Mouse (Mus musculus): ENCODE measurements at regions not wholly inside any gene's neighbourhood (a gene's known extent, or its start where the extent isn't known, plus 50 kb on each side); places are given as distances from the start of the nearest gene placed in this dataset.

DNA sequence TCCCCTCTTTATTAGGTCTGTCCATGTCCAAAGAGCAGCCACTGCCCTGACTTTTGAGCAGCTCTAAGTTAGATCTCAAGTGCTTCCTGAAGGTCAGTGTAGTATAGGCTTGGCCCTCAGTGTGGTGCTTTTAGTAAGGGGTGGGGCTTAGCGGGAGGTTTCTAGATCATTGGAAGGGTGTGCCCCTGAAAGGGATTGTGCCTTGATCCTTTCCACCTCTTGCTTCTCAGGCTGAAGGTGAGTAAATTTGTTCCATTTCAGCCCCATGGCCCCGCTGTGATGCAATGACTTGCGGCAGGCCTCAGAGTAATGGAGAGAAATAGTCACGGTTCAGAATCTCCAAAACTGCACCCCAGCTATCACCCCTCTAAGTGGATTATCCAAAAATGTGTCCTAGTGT, 84.5 kb upstream of the Klf14 start:
- Histone ChIP-seq H3K4me1 (no peaks in the 10 kb centered on the region), H3K9me3 (no peaks in the 10 kb centered on the region), H3K36me3 (no peaks in the 10 kb centered on the region), H3K9ac (no peak overlapping the region), H3K4me2 (no peak overlapping the region), H3K4me3 (no peak overlapping the region), H3K27me3 (no peaks in the 10 kb centered on the region), H3K27ac (no peak overlapping the region)
- ATAC-seq (ENCODE audit: insufficient number of reproducible peaks, insufficient read depth, low FRiP score, low TSS enrichment, low read depth), result no peak
- WGBS, result 91% methylated on average over 4 of the region's 4 CpGs

DNA sequence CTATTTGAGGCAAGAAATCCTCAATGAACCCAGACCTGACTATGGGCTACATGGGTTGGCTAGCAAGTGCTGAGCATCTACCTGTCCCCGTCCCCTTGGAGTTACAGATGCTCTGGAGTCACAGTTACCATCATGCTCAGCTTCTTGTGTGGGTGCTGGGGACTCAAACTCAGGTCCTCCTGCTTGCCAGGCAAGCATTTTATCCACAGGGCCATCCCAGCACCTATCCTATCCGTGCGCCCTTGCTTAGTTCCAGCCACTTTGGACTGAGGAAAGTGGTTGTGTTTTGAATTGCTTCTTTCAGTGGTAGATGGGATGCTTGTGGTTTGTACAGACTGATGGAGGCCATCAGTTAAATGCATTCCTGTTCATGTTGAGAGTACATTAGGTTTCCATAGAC, 85.0 kb upstream of the Klf14 start:
- Histone ChIP-seq H3K27me3 (no peaks in the 10 kb centered on the region), H3K36me3 (no peaks in the 10 kb centered on the region), H3K4me2 (no peak overlapping the region), H3K9me3 (no peaks in the 10 kb centered on the region), H3K9ac (no peak overlapping the region), H3K27ac (no peak overlapping the region), H3K4me3 (no peak overlapping the region), H3K4me1 (no peaks in the 10 kb centered on the region)
- ATAC-seq (ENCODE audit: insufficient number of reproducible peaks, insufficient read depth, low FRiP score, low TSS enrichment, low read depth), result no peak
- WGBS, result 90% methylated on average over 3 of the region's 3 CpGs

DNA sequence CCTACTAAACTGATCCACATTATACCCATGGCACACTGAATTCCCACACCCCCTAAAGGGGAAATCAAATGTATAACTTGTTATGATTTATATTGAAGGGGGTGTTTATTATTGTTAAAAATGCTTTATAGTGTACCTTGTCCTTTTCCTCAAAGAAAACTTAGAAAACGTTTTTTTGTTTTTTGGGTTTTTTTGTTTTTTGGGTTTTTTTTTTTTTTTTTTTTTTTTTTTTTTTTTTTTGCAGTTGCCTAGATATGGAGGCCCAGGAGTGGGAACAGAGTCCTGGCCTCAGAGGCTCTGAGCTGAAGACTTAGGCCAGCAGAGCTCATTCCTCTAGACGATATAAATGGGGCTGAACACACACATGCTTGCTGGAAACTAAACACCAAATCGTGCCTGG, 87.3 kb upstream of the Klf14 start:
- Histone ChIP-seq H3K9me3 (no peaks in the 10 kb centered on the region), H3K27me3 (no peaks in the 10 kb centered on the region), H3K27ac (no peak overlapping the region), H3K36me3 (no peaks in the 10 kb centered on the region), H3K4me2 (no peak overlapping the region), H3K4me3 (no peak overlapping the region), H3K4me1 (no peaks in the 10 kb centered on the region), H3K9ac (no peak overlapping the region)
- 69% methylated on average over 3 of the region's 3 CpGs for WGBS
- ATAC-seq (ENCODE audit: insufficient number of reproducible peaks, insufficient read depth, low FRiP score, low TSS enrichment, low read depth), result no peak

DNA sequence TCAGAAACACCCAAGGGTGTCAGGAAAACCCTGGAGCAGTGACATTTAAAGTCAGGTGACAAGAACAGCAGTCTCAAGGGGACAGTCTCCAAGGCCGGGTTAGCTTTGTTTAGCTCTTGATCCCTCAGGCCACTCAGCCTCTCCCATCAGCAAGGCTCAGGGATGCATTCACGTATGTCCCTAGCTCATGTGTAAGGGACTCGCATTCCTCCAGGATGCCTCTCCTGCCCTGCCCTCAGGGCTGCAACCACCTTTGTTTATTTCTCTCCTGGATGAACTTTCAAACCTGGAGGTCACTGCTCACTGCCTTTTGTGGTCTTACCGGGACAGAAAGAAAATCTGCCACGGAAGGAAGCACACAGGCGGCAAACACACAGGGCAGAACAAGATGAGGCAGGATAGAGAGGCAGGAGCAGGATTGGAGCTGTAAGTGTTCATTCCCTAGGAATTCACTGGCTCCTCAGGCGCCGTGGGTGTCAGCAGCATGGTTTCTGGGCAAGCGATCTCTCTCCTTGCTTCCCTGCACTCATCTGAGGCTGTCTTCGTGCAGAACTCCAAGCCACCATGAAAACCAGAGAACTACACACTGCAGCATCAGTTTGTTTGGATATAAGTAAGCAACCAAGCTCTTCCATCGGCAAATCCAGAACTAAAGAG, 90.2 kb upstream of the Klf14 start:
- no peak overlapping the region for H3K4me3 ChIP-seq
- no peak for ATAC-seq (ENCODE audit: insufficient number of reproducible peaks, insufficient read depth, low FRiP score, low TSS enrichment, low read depth)
- no peaks in the 10 kb centered on the region for H3K36me3 ChIP-seq
- H3K4me1 ChIP-seq, result peaks cover 4% of the 10 kb centered on the region; the same call in 1 of the 2 replicates
- no peaks in the 10 kb centered on the region for H3K9me3 ChIP-seq
- no peak overlapping the region for H3K4me2 ChIP-seq
- 57% methylated on average over 11 of the region's 11 CpGs for WGBS
- H3K27ac ChIP-seq, result no peak overlapping the region
- no peaks in the 10 kb centered on the region for H3K27me3 ChIP-seq
- H3K9ac ChIP-seq, result no peak overlapping the region

DNA sequence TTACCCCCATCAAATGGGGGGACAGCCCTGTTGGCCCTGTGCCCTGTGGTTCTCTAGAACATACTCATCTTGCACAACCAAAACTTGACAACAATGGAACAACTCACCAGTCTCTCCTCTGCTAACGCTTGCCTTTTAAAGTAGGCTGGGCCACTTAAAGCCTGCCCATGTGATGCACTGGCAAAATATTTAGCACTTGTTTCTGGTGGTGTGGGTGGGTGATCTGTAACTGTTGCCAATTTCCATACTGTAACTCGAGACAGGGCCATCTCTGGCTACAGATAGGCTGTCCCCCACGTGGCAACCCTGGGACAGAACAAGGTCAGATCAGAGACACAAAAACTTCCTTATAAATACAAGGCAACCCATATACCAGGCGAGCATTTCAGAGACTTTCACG, 92.0 kb upstream of the Klf14 start:
- Histone ChIP-seq H3K4me2 (no peak overlapping the region), H3K27ac (no peak overlapping the region), H3K4me1 (peaks cover 4% of the 10 kb centered on the region; the same call in 1 of the 2 replicates), H3K36me3 (no peaks in the 10 kb centered on the region), H3K9me3 (no peaks in the 10 kb centered on the region), H3K4me3 (no peak overlapping the region), H3K9ac (no peak overlapping the region), H3K27me3 (no peaks in the 10 kb centered on the region)
- no peak for ATAC-seq (ENCODE audit: insufficient number of reproducible peaks, insufficient read depth, low FRiP score, low TSS enrichment, low read depth)
- 63% methylated on average over 5 of the region's 5 CpGs for WGBS

DNA sequence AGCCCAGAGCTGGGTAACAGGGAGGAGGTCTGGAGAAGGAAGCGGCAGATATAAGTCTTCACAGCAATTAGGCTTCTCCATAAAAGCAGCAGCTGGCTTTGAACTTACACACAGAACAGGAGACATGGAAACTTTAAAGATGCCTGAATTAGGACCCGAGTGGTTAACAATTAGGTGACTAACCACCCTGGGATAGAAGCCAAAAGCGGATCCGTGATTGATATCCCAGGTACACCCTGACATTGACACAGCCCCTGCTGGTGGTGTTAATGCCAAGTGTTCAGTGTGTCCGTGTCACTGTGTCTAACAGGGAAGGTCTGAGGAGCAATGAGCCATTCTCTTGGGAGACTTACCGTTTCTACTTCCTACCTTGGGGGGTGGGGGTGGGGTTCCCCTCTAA, 92.9 kb upstream of the Klf14 start:
- no peak overlapping the region for H3K4me2 ChIP-seq
- no peaks in the 10 kb centered on the region for H3K9me3 ChIP-seq
- WGBS, result 72% methylated on average over 6 of the region's 6 CpGs
- H3K27me3 ChIP-seq, result no peaks in the 10 kb centered on the region
- ATAC-seq (ENCODE audit: insufficient number of reproducible peaks, insufficient read depth, low FRiP score, low TSS enrichment, low read depth), result no peak
- no peak overlapping the region for H3K27ac ChIP-seq
- no peak overlapping the region for H3K9ac ChIP-seq
- H3K4me3 ChIP-seq, result no peak overlapping the region
- no peaks in the 10 kb centered on the region for H3K36me3 ChIP-seq
- H3K4me1 ChIP-seq, result peaks cover 4% of the 10 kb centered on the region; the same call in 1 of the 2 replicates

DNA sequence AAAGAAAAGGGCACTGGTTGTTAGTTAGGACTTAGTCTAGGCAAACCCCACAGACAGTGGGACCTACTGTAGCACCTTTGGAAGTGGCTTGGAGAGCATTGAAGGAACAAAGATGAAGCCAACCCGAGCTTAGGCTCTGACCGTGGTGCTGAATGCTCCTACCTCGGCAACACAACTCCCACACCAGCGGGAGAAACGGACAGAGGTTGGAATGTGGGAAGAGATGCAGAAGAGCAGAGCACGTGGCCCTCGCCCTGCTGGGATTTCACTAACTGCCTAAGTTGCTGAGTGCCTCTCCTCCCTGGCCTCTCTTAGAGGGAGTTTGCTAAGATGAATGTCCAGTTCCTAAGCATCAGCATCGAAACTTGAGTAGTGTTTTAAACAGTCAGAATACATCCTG, 94.1 kb upstream of the Klf14 start:
- H3K4me2 ChIP-seq, result no peak overlapping the region
- 11% methylated on average over 8 of the region's 8 CpGs for WGBS
- H3K27me3 ChIP-seq, result no peaks in the 10 kb centered on the region
- no peaks in the 10 kb centered on the region for H3K36me3 ChIP-seq
- ATAC-seq (ENCODE audit: insufficient number of reproducible peaks, insufficient read depth, low FRiP score, low TSS enrichment, low read depth), result no peak
- no peak overlapping the region for H3K9ac ChIP-seq
- no peak overlapping the region for H3K27ac ChIP-seq
- peaks cover 4% of the 10 kb centered on the region; the same call in 1 of the 2 replicates for H3K4me1 ChIP-seq
- H3K4me3 ChIP-seq, result no peak overlapping the region
- H3K9me3 ChIP-seq, result no peaks in the 10 kb centered on the region

DNA sequence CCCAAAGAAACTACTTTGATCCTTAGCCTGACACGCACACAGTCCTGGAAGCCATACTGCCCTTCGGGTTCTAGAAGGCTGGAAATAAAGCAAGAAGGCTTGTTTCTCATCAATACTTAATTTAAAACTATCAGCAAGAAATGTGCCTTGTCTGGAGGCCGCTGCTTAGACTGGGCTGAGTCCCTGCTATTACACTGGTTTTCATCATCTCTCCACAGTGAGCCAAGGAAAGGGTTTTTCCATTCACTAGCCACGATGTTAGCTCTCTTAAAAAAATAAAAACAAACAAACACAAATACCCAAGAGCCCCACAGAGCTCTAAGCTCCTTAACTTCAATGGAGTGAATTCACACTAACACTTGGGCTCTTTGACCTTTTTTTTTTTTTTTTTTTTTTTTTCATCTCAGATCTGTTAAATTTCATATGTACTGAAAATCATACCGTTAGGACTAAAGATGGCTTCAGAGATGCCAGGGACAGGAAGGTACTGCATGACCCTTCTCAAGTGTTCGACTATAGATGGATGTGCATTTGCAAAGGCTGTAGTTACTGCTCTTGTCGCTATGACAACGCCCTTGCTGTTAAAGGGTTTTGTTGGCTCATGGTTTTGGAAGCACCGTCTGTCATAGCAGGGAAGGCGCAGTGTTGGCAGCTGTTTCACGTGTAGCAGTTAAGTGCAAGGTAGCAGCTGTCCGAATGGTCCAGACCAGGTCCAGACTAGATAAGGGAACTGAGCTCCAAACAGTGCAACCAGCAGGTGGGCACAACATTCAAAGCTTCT, 98.1 kb upstream of the Klf14 start:
- H3K4me3 ChIP-seq, result no peak overlapping the region
- H3K27me3 ChIP-seq, result no peaks in the 10 kb centered on the region
- peaks cover 4% of the 10 kb centered on the region; the same call in 1 of the 2 replicates for H3K4me1 ChIP-seq
- no peak overlapping the region for H3K4me2 ChIP-seq
- no peak overlapping the region for H3K27ac ChIP-seq
- WGBS, result 74% methylated on average over 12 of the region's 12 CpGs
- H3K9me3 ChIP-seq, result no peaks in the 10 kb centered on the region
- H3K36me3 ChIP-seq, result no peaks in the 10 kb centered on the region
- ATAC-seq (ENCODE audit: insufficient number of reproducible peaks, insufficient read depth, low FRiP score, low TSS enrichment, low read depth), result no peak
- H3K9ac ChIP-seq, result no peak overlapping the region

DNA sequence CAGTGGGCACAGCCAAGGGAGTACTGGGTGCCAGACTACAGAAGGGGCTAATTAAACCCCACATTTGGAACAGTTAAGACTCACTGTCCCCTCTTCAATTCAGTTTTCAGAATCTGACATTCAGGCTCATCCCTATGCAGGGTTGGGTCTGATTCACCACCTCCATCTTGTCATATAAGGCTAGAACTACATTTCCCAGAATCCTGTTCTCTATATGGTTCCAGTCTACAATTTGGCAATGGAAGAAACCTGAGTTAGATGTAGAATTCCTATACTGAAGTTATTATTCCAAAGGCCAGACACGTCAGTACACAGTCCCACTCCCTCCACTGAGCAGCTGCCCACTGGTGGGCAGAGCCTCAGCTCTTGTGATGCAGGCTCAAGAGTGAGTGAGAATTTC, 99.4 kb upstream of the Klf14 start:
- Histone ChIP-seq H3K36me3 (no peaks in the 10 kb centered on the region), H3K4me1 (no peaks in the 10 kb centered on the region), H3K27ac (no peak overlapping the region), H3K4me3 (no peak overlapping the region), H3K27me3 (no peaks in the 10 kb centered on the region), H3K9ac (no peak overlapping the region), H3K4me2 (no peak overlapping the region), H3K9me3 (no peaks in the 10 kb centered on the region)
- ATAC-seq (ENCODE audit: insufficient number of reproducible peaks, insufficient read depth, low FRiP score, low TSS enrichment, low read depth), result no peak
- WGBS, result 76% methylated on average over 1 of the region's 1 CpGs

DNA sequence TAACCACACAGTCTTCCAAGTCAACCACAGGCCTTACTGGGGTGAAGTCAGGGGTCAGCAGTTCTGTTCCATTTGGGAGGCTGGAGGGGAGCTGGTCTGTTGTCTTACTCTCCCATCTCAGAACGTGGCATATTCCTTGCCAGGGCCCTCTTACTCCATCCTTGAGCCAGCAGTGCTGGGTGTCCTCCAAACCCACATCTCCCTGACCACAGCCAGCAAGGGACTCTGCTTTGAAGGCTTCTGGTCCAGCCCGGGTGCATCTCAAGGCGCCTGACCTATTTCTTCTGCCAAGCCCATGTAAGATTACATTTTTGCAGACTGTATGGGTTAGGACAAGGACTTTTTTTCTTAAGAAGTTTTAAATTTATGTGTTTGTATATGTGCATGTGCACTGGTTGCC, 100.1 kb upstream of the Klf14 start:
- H3K9ac ChIP-seq, result no peak overlapping the region
- 83% methylated on average over 3 of the region's 3 CpGs for WGBS
- H3K36me3 ChIP-seq, result no peaks in the 10 kb centered on the region
- H3K27ac ChIP-seq, result no peak overlapping the region
- H3K4me2 ChIP-seq, result no peak overlapping the region
- 0 out of 2 replicates have a peak, but pooled peaks have one; percentile 15 for ATAC-seq (ENCODE audit: insufficient number of reproducible peaks, insufficient read depth, low FRiP score, low TSS enrichment, low read depth)
- no peaks in the 10 kb centered on the region for H3K4me1 ChIP-seq
- no peaks in the 10 kb centered on the region for H3K27me3 ChIP-seq
- H3K4me3 ChIP-seq, result no peak overlapping the region
- H3K9me3 ChIP-seq, result no peaks in the 10 kb centered on the region

DNA sequence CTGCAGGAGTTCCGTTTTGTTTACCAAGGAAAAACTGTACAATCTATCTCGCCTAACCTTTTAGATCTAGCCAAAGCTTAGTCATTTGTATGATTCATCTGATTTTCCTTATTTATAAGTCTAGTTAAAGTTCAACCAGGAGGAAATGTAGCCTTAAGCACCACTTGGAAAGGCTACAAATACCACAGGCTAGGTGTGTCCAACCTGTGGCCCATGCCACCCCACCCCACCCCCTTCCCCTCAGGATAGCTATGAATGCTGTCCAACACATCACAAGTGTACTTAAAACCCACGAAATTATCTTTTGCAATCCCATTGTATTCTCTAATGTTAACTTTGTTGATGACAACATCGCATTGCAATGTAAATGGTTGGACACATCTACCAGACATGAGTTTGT, 102.9 kb upstream of the Klf14 start:
- Histone ChIP-seq H3K9ac (no peak overlapping the region), H3K27me3 (no peaks in the 10 kb centered on the region), H3K9me3 (no peaks in the 10 kb centered on the region), H3K4me1 (no peaks in the 10 kb centered on the region), H3K4me2 (no peak overlapping the region), H3K36me3 (no peaks in the 10 kb centered on the region), H3K4me3 (no peak overlapping the region), H3K27ac (no peak overlapping the region)
- WGBS, result 91% methylated on average over 4 of the region's 4 CpGs
- no peak for ATAC-seq (ENCODE audit: insufficient number of reproducible peaks, insufficient read depth, low FRiP score, low TSS enrichment, low read depth)

DNA sequence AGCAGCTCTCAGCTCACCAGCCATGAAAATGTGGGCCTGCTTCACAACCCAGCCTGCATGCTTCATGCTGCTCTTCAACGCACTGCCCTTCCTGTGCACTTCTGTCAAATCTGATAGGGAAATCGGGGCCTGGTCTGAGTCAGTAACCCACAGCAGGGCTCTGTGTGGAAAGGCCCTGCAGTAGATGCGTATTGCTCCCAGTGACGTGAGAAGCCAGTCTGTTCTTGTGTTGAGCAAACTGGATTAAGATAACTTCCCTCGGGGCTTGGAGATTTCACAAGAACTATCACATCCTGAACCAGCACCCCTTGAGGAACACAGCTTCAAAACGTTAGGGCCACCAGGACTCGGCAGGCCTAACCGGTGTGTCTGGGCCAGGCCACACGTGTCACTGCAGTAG, 106.5 kb upstream of the Klf14 start:
- WGBS, result 55% methylated on average over 9 of the region's 9 CpGs
- no peaks in the 10 kb centered on the region for H3K36me3 ChIP-seq
- H3K27ac ChIP-seq, result no peak overlapping the region
- H3K4me3 ChIP-seq, result no peak overlapping the region
- no peaks in the 10 kb centered on the region for H3K27me3 ChIP-seq
- ATAC-seq (ENCODE audit: insufficient number of reproducible peaks, insufficient read depth, low FRiP score, low TSS enrichment, low read depth), result no peak
- H3K4me1 ChIP-seq, result peaks cover 2% of the 10 kb centered on the region; the same call in 1 of the 2 replicates
- no peaks in the 10 kb centered on the region for H3K9me3 ChIP-seq
- H3K4me2 ChIP-seq, result no peak overlapping the region
- H3K9ac ChIP-seq, result no peak overlapping the region
